Mouse (Mus musculus) MEL-GATA-1-ER (cell line): ENCODE data around the gene Dhtkd1.

ENCODE experiments used
- DNase-seq: peaks from one replicate; pipeline ENCODE4 v3.0.0-alpha.2; 2012; ENCODE audit warnings: low read depth; ENCODE audit errors: extremely low read depth

Dhtkd1 gene

GRCm38 (mm10) chr2:5931938-5932337 lies 10.7 kb downstream of the Dhtkd1 start:
- no peak for DNase-seq

- DNase-seq, result peak; percentile 82
Observed at GRCm38 (mm10) chr2:5930291-5931054, 12.1 kb downstream of the Dhtkd1 start.

- DNase-seq, result no peak
Observed at GRCm38 (mm10) chr2:5929793-5930192, 12.8 kb downstream of the Dhtkd1 start.

- DNase-seq, result no peak
Observed at GRCm38 (mm10) chr2:5927481-5927880, 15.1 kb downstream of the Dhtkd1 start.

GRCm38 (mm10) chr2:5923786-5924185 lies 18.8 kb downstream of the Dhtkd1 start:
- no peak for DNase-seq

GRCm38 (mm10) chr2:5922823-5923222 lies 19.8 kb downstream of the Dhtkd1 start:
- no peak for DNase-seq

GRCm38 (mm10) chr2:5911282-5911965 lies 31.2 kb downstream of the Dhtkd1 start:
- no peak for DNase-seq

- DNase-seq, result peak; percentile 54
Observed at GRCm38 (mm10) chr2:5906625-5907024, 36.0 kb downstream of the Dhtkd1 start.

- DNase-seq, result no peak
Observed at GRCm38 (mm10) chr2:5906092-5906491, 36.5 kb downstream of the Dhtkd1 start.

- DNase-seq, result peak; percentile 30
Observed at GRCm38 (mm10) chr2:5900145-5900544, 42.4 kb downstream of the Dhtkd1 start.

- no peak for DNase-seq
Observed at GRCm38 (mm10) chr2:5894843-5895570, 47.6 kb downstream of the Dhtkd1 start, which contains the start of gene Sec61a2. Gene Sec61a2, minus strand, starts transcription at chr2:5895432.

GRCm38 (mm10) chr2:5894296-5894695 lies 48.3 kb downstream of the Dhtkd1 start:
- DNase-seq, result peak; percentile 31

- no peak for DNase-seq
Observed at GRCm38 (mm10) chr2:5889412-5889811, 53.2 kb downstream of the Dhtkd1 start.

GRCm38 (mm10) chr2:5888865-5889264 lies 53.7 kb downstream of the Dhtkd1 start:
- no peak for DNase-seq

GRCm38 (mm10) chr2:5877446-5877845 lies 65.1 kb downstream of the Dhtkd1 start:
- no peak for DNase-seq

- DNase-seq, result no peak
Observed at GRCm38 (mm10) chr2:5869746-5870145, 72.8 kb downstream of the Dhtkd1 start.

GRCm38 (mm10) chr2:5867681-5868080 lies 74.9 kb downstream of the Dhtkd1 start:
- DNase-seq, result no peak

GRCm38 (mm10) chr2:5862834-5863233 lies 79.8 kb downstream of the Dhtkd1 start, which contains the start of gene Gm13199:
Gene Gm13199, minus strand, starts transcription at chr2:5862934.
- DNase-seq, result no peak

GRCm38 (mm10) chr2:5851866-5852265 lies 90.7 kb downstream of the Dhtkd1 start:
- DNase-seq, result no peak

GRCm38 (mm10) chr2:5851116-5851515 lies 91.5 kb downstream of the Dhtkd1 start:
- DNase-seq, result no peak
